Mouse (Mus musculus): Measurements from ENCODE around the gene Krtap1-5. TPM values are rescaled to one million over a fixed set of nuclear protein-coding genes. Genes with fewer than 3 reads are reported as not detected.

The Krtap1-5 gene
- total and polyA plus RNA-seq, 3 experiments = not detected

DNA sequence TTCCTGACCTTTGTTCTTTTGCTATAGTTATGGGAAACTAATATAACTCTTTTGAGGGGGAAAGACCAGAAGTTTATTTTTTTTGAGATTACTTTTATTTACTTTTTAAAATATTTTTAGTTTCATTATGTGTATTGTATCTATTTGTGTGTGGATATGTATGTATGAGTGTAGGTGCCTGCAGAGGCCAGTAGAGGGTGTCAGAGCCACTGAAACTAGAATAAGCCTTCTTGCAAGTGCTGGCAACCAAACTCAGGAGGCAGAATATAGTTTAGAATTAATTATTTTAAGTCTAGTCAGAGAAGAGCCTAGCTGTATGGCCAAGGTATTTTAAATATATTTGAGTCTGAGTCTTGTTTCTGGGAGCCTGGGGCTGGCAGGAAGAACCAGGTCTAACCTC, 32.9 kb downstream of the Krtap1-5 start:
- no peak for DNase-seq

DNA sequence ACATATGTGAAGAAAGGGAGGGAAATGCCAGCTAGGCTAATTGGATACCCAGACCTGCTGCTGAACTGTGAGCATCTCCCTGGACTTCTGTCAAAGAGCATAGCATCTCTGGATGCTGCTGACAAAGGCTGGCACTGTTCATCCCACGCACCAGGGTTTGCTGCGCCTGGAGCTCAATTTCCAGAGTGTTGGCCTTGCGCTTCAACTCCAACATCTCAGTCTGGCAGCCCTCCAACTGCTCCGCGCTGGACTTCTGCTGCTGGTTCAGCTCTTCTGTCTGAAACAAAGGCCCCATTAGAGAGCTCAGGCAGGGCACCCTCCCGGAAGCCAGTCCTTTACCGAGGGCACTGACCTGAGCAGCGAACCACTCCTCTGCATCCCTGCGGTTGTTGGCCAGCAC, 41.1 kb downstream of the Krtap1-5 start:
- peak; percentile 9 for DNase-seq

Other genes with a start within 250 kb of the Krtap1-5 start
Only the 30 nearest of the 36 such genes appear.
- gene Krt28, start 206.1 kb downstream of the Krtap1-5 start, total RNA-seq (2021) = not detected
- gene Krt28, start 206.1 kb downstream of the Krtap1-5 start, polyA plus RNA-seq (2012; rRNA removed) = not detected in 2 replicates
- gene Krt10, start 191.7 kb downstream of the Krtap1-5 start, total RNA-seq (2021) = 1 to 10 TPM; 5.5 to 5.8 TPM
- gene Krt10, start 191.7 kb downstream of the Krtap1-5 start, polyA plus RNA-seq (2012; rRNA removed) = 0.43 and 0.56 TPM in 2 replicates
- gene Krt12, start 158.8 kb downstream of the Krtap1-5 start, total RNA-seq (2021) = not detected
- gene Krt12, start 158.8 kb downstream of the Krtap1-5 start, polyA plus RNA-seq (2012; rRNA removed) = not detected in 2 replicates
- gene Krt20, start 142.9 kb downstream of the Krtap1-5 start, total RNA-seq (2021) = under 1 TPM; 0.14 to 0.20 TPM
- not detected in 2 replicates for gene Krt20, start 142.9 kb downstream of the Krtap1-5 start, polyA plus RNA-seq (2012; rRNA removed)
- not detected for gene Krt23, start 87.9 kb downstream of the Krtap1-5 start, total RNA-seq (2021)
- 0.12 TPM in 1 of 2 replicates, not detected in the other for gene Krt23, start 87.9 kb downstream of the Krtap1-5 start, polyA plus RNA-seq (2012; rRNA removed)
- not detected for gene Krt39, start 59.7 kb downstream of the Krtap1-5 start, total RNA-seq (2021)
- not detected in 2 replicates for gene Krt39, start 59.7 kb downstream of the Krtap1-5 start, polyA plus RNA-seq (2012; rRNA removed)
- gene Krt40, start 37.9 kb downstream of the Krtap1-5 start, total RNA-seq (2021) = not detected
- gene Krt40, start 37.9 kb downstream of the Krtap1-5 start, polyA plus RNA-seq (2012; rRNA removed) = not detected in 2 replicates
- gene Krtap3-3, start 30.2 kb downstream of the Krtap1-5 start, total RNA-seq (2021) = not detected
- gene Krtap3-3, start 30.2 kb downstream of the Krtap1-5 start, polyA plus RNA-seq (2012; rRNA removed) = not detected in 2 replicates
- not detected for gene Krtap3-2, start 24.2 kb downstream of the Krtap1-5 start, total RNA-seq (2021)
- gene Krtap3-2, start 24.2 kb downstream of the Krtap1-5 start, polyA plus RNA-seq (2012; rRNA removed) = not detected in 2 replicates
- gene Gm11939, start 21.6 kb downstream of the Krtap1-5 start, total RNA-seq (2021) = not detected
- gene Gm11939, start 21.6 kb downstream of the Krtap1-5 start, polyA plus RNA-seq (2012; rRNA removed) = not detected in 2 replicates
- not detected for gene Krtap3-1, start 14.4 kb downstream of the Krtap1-5 start, total RNA-seq (2021)
- not detected in 2 replicates for gene Krtap3-1, start 14.4 kb downstream of the Krtap1-5 start, polyA plus RNA-seq (2012; rRNA removed)
- gene Krtap1-4, start 2.6 kb upstream of the Krtap1-5 start, total RNA-seq (2021) = not detected
- gene Krtap1-4, start 2.6 kb upstream of the Krtap1-5 start, polyA plus RNA-seq (2012; rRNA removed) = not detected in 2 replicates
- not detected for gene Krtap1-3, start 10.3 kb upstream of the Krtap1-5 start, total RNA-seq (2021)
- not detected in 2 replicates for gene Krtap1-3, start 10.3 kb upstream of the Krtap1-5 start, polyA plus RNA-seq (2012; rRNA removed)
- not detected for gene Krtap9-3, start 17.1 kb upstream of the Krtap1-5 start, total RNA-seq (2021)
- gene Krtap9-3, start 17.1 kb upstream of the Krtap1-5 start, polyA plus RNA-seq (2012; rRNA removed) = not detected in 2 replicates
- not detected for gene Gm11938, start 22.3 kb upstream of the Krtap1-5 start, total RNA-seq (2021)
- not detected in 2 replicates for gene Gm11938, start 22.3 kb upstream of the Krtap1-5 start, polyA plus RNA-seq (2012; rRNA removed)
- gene Gm11937, start 29.2 kb upstream of the Krtap1-5 start, total RNA-seq (2021) = not detected
- gene Gm11937, start 29.2 kb upstream of the Krtap1-5 start, polyA plus RNA-seq (2012; rRNA removed) = not detected in 2 replicates
- gene Krtap2-4, start 33.8 kb upstream of the Krtap1-5 start, total RNA-seq (2021) = not detected
- not detected in 2 replicates for gene Krtap2-4, start 33.8 kb upstream of the Krtap1-5 start, polyA plus RNA-seq (2012; rRNA removed)
- not detected for gene Gm11562, start 39.4 kb upstream of the Krtap1-5 start, total RNA-seq (2021)
- not detected in 2 replicates for gene Gm11562, start 39.4 kb upstream of the Krtap1-5 start, polyA plus RNA-seq (2012; rRNA removed)
- not detected for gene Krtap4-1, start 47.2 kb upstream of the Krtap1-5 start, total RNA-seq (2021)
- not detected in 2 replicates for gene Krtap4-1, start 47.2 kb upstream of the Krtap1-5 start, polyA plus RNA-seq (2012; rRNA removed)
- gene Krtap4-2, start 54.1 kb upstream of the Krtap1-5 start, total RNA-seq (2021) = not detected
- not detected in 2 replicates for gene Krtap4-2, start 54.1 kb upstream of the Krtap1-5 start, polyA plus RNA-seq (2012; rRNA removed)
- not detected for gene Krtap4-7, start 63.1 kb upstream of the Krtap1-5 start, total RNA-seq (2021)
- gene Krtap4-7, start 63.1 kb upstream of the Krtap1-5 start, polyA plus RNA-seq (2012; rRNA removed) = not detected in 2 replicates
- gene Gm11555, start 69.2 kb upstream of the Krtap1-5 start, total RNA-seq (2021) = not detected
- gene Gm11555, start 69.2 kb upstream of the Krtap1-5 start, polyA plus RNA-seq (2012; rRNA removed) = not detected in 2 replicates
- not detected for gene Gm11563, start 77.9 kb upstream of the Krtap1-5 start, total RNA-seq (2021)
- gene Gm11563, start 77.9 kb upstream of the Krtap1-5 start, polyA plus RNA-seq (2012; rRNA removed) = not detected in 2 replicates
- not detected for gene Krtap4-6, start 84.9 kb upstream of the Krtap1-5 start, total RNA-seq (2021)
- gene Krtap4-6, start 84.9 kb upstream of the Krtap1-5 start, polyA plus RNA-seq (2012; rRNA removed) = not detected in 2 replicates
- gene Gm14190, start 109.7 kb upstream of the Krtap1-5 start, total RNA-seq (2021) = not detected
- not detected in 2 replicates for gene Gm14190, start 109.7 kb upstream of the Krtap1-5 start, polyA plus RNA-seq (2012; rRNA removed)
- not detected for gene Gm14180, start 153.3 kb upstream of the Krtap1-5 start, total RNA-seq (2021)
- not detected in 2 replicates for gene Gm14180, start 153.3 kb upstream of the Krtap1-5 start, polyA plus RNA-seq (2012; rRNA removed)
- not detected for gene Gm11595, start 191.9 kb upstream of the Krtap1-5 start, total RNA-seq (2021)
- gene Gm11595, start 191.9 kb upstream of the Krtap1-5 start, polyA plus RNA-seq (2012; rRNA removed) = not detected in 2 replicates
- gene Krtap4-8, start 199.7 kb upstream of the Krtap1-5 start, total RNA-seq (2021) = not detected
- not detected in 2 replicates for gene Krtap4-8, start 199.7 kb upstream of the Krtap1-5 start, polyA plus RNA-seq (2012; rRNA removed)
- not detected for gene Krtap4-9, start 204.2 kb upstream of the Krtap1-5 start, total RNA-seq (2021)
- gene Krtap4-9, start 204.2 kb upstream of the Krtap1-5 start, polyA plus RNA-seq (2012; rRNA removed) = not detected in 2 replicates
- gene Gm11596, start 212.5 kb upstream of the Krtap1-5 start, total RNA-seq (2021) = not detected
- not detected in 2 replicates for gene Gm11596, start 212.5 kb upstream of the Krtap1-5 start, polyA plus RNA-seq (2012; rRNA removed)